Mouse (Mus musculus): ENCODE data around the gene Pabpc4. TPM values are rescaled to one million over a fixed set of nuclear protein-coding genes. Genes with fewer than 3 reads are reported as not detected.
"Not testable (repeated sequence)": the region's sequence is repeated elsewhere in the genome, so short reads cannot be mapped to it uniquely, and the experiment has no call there.

Pabpc4 gene
- total and polyA plus RNA-seq, 3 experiments, result 112 to 1,118 (median 328) TPM

DNA sequence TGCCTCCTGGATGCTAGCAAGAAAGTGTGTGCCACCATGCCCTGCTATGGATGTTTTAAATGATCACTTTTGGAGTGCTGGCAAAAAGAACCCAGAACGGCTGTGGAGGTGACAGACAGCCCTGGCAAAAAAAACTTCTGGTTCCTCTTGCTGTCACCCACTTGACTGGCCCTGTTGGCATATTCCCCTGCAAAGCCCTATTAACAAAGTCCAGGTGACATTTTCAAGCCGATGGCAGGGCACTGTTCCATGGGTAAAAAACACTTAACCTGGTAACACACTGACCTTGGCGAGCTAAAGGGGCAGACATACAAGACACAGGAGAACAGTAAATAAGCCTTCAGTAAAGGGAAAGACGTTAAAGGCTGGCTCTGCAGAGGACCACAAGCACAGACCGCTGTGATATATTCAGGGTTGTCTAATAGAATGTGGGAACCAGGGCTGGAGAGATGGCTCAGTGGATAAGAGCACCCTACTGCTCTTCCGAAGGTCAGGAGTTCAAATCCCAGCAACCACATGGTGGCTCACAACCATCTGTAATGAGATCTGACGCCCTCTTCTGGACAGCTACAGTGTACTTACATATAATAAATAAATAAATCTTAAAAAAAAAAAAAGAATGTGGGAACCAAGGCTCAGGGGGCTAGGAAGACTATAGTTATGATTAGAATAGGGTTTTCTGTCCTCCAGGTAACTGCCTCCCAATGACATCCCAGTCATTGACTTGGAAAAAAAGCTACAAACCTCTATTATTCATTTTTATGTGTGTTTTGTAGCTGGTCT lies 31.7 kb downstream of the Pabpc4 start:
- Histone ChIP-seq H3K9me3 (replicated peaks) (no peaks in the 10 kb centered on the region), H3K27me3 (ENCODE audit: insufficient read depth, low read length) (no peaks in the 10 kb centered on the region), H3K36me3 (replicated peaks) (peaks cover 97% of the 10 kb centered on the region), H3K4me3 (ENCODE audit: low read depth, low read length) (no peak overlapping the region), H3K4me1 (ENCODE audit: insufficient read depth, low read depth, low read length) (peaks cover 55% of the 10 kb centered on the region)
- ATAC-seq (ENCODE audit: extremely low read depth, insufficient number of reproducible peaks, low FRiP score, poor library complexity, severe bottlenecking) (no peak), DNase-seq (ENCODE audit: low spot score) (no peak)
- TF ChIP-seq CTCF (IDR thresholded peaks at IDR 0.05; ENCODE audit: low read depth, low read length), result no peak
- no peak for TF ChIP-seq GATA2 (IDR thresholded peaks at IDR 0.05; ENCODE audit: borderline replicate concordance, low read depth, low read length)

DNA sequence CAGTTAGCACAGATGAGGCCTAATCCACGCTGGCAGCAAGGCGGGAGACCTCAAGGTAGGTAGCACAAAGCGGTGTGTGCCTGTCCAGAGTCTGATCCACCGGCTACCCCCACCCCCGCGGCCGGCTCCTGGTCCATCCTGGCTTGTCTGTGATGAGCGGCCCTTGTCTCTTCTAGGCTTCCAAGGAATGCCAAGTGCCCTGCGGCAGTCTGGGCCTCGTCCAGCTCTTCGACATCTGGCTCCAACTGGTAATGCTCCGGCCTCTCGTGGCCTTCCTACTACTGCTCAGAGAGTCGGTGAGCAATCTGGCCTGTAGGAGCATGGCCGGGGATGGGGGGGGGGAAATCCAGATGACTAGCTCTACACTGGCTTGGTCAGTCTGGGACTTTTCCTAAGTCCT lies 32.9 kb downstream of the Pabpc4 start:
- peaks cover 48% of the 10 kb centered on the region for H3K4me1 ChIP-seq (ENCODE audit: insufficient read depth, low read depth, low read length)
- not testable (repeated sequence) for DNase-seq (ENCODE audit: low spot score); H3K4me3 ChIP-seq (ENCODE audit: low read depth, low read length); H3K9me3 ChIP-seq (replicated peaks); H3K27me3 ChIP-seq (ENCODE audit: insufficient read depth, low read length); ATAC-seq (ENCODE audit: extremely low read depth, insufficient number of reproducible peaks, low FRiP score, poor library complexity, severe bottlenecking)
- peaks cover 97% of the 10 kb centered on the region for H3K36me3 ChIP-seq (replicated peaks)

DNA sequence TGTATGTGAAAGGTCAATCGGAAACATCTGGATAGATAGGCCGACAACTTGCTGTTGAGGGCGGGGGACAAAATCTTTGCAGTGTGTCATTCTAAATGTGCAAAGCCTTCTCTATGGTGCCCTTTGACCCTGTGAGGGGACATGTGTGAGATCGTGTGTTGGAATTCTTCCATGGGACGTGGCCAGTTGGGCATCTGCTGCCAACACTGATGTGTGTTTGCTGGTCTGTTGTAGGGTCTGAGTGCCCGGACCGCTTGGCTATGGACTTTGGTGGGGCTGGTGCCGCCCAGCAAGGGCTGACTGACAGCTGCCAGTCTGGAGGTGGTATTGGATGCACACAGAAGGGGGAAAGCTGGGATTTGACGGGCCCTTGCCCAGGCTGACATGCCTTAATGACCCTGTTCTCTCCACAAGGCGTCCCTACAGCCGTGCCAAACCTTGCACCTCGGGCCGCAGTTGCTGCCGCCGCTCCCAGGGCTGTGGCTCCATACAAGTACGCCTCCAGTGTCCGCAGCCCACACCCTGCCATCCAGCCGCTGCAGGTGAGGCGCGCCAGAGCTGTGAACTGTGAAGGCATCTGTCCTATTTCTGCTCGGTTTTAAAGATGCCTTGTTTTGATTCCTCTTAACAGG lies 33.5 kb downstream of the Pabpc4 start:
- DNase-seq (ENCODE audit: low spot score) (no peak), ATAC-seq (ENCODE audit: extremely low read depth, insufficient number of reproducible peaks, low FRiP score, poor library complexity, severe bottlenecking) (no peak)
- Histone ChIP-seq H3K36me3 (replicated peaks) (peaks cover 98% of the 10 kb centered on the region), H3K4me1 (ENCODE audit: insufficient read depth, low read depth, low read length) (peaks cover 47% of the 10 kb centered on the region), H3K9me3 (replicated peaks) (no peaks in the 10 kb centered on the region), H3K27me3 (ENCODE audit: insufficient read depth, low read length) (no peaks in the 10 kb centered on the region), H3K4me3 (ENCODE audit: low read depth, low read length) (no peak overlapping the region)
- TF ChIP-seq POLR2AphosphoS5 (IDR thresholded peaks at IDR 0.05; ENCODE audit: insufficient replicate concordance, low read depth, low read length) (no peak), GATA2 (IDR thresholded peaks at IDR 0.05; ENCODE audit: borderline replicate concordance, low read depth, low read length) (no peak), CTCF (IDR thresholded peaks at IDR 0.05; ENCODE audit: low read depth, low read length) (no peak), TAL1 (conservative IDR thresholded peaks at IDR 0.05; ENCODE audit: low read depth, low read length) (no peak), GATA1 (IDR thresholded peaks at IDR 0.05; ENCODE audit: borderline replicate concordance, low read length) (no peak)

DNA sequence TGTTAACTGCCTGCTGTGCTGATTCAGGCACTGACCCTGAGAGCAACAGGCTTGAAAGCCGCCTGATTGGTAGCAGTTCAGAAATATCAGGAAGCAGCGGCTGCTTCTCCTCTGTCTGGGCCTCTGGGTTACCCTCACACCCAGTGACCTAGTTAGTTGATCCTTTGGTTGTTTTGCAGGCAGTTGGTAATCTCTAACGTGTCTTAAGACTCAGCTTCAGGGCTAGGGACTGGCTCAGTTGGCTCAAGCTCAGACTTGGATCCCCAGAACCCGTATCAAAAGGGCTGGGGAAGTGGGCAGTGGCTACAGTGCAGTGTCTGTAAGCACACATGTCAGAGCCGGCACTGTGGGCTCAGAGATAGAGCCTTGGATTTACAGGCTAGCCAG lies 34.0 kb downstream of the Pabpc4 start:
- ATAC-seq (ENCODE audit: extremely low read depth, insufficient number of reproducible peaks, low FRiP score, poor library complexity, severe bottlenecking) (no peak), DNase-seq (ENCODE audit: low spot score) (no peak)
- Histone ChIP-seq H3K36me3 (replicated peaks) (peaks cover 95% of the 10 kb centered on the region), H3K4me3 (ENCODE audit: low read depth, low read length) (no peak overlapping the region), H3K27me3 (ENCODE audit: insufficient read depth, low read length) (no peaks in the 10 kb centered on the region), H3K4me1 (ENCODE audit: insufficient read depth, low read depth, low read length) (peaks cover 42% of the 10 kb centered on the region), H3K9me3 (replicated peaks) (no peaks in the 10 kb centered on the region)
- TF ChIP-seq GATA2 (IDR thresholded peaks at IDR 0.05; ENCODE audit: borderline replicate concordance, low read depth, low read length), result no peak
- no peak for TF ChIP-seq GATA1 (IDR thresholded peaks at IDR 0.05; ENCODE audit: borderline replicate concordance, low read length)
- TF ChIP-seq TAL1 (conservative IDR thresholded peaks at IDR 0.05; ENCODE audit: low read depth, low read length), result no peak
- TF ChIP-seq POLR2AphosphoS5 (IDR thresholded peaks at IDR 0.05; ENCODE audit: insufficient replicate concordance, low read depth, low read length), result no peak
- TF ChIP-seq CTCF (IDR thresholded peaks at IDR 0.05; ENCODE audit: low read depth, low read length), result no peak

DNA sequence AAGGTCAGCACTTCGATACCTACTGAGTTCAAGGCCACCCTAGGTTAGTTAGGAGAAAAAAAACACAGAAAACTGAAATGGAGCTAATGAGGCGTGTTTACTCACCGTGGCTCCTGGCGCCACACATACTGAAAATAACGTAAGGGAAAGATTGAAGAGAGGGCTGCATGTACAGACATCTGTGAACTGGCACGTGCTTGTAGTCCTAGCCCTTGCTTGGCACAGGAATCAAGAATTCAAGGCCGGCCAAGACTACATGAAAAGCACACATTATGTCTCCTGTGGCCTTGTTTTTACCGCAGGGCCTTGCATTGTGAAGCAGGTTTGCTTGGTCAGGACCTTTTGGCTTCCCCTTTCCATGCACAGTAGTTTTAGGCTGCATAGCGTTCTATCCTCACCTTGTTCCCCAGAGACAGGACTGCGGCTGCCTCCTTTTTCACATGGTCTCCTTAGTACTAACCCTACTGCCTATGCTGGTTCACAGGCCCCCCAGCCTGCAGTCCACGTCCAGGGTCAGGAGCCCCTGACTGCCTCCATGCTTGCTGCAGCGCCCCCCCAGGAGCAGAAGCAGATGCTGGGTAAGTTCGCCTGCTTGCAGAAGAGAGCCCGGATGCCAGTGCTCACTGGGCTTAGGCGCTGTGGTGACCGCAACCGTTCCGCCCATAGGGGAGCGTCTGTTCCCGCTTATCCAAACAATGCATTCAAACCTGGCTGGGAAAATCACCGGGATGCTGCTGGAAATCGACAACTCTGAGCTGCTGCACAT lies 35.2 kb downstream of the Pabpc4 start:
- no peaks in the 10 kb centered on the region for H3K9me3 ChIP-seq (replicated peaks)
- TF ChIP-seq GATA1 (IDR thresholded peaks at IDR 0.05; ENCODE audit: borderline replicate concordance, low read length) (no peak), GATA2 (IDR thresholded peaks at IDR 0.05; ENCODE audit: borderline replicate concordance, low read depth, low read length) (no peak), CTCF (IDR thresholded peaks at IDR 0.05; ENCODE audit: low read depth, low read length) (no peak), TAL1 (conservative IDR thresholded peaks at IDR 0.05; ENCODE audit: low read depth, low read length) (no peak), POLR2AphosphoS5 (IDR thresholded peaks at IDR 0.05; ENCODE audit: insufficient replicate concordance, low read depth, low read length) (no peak)
- H3K4me3 ChIP-seq (ENCODE audit: low read depth, low read length), result no peak overlapping the region
- no peak for ATAC-seq (ENCODE audit: extremely low read depth, insufficient number of reproducible peaks, low FRiP score, poor library complexity, severe bottlenecking)
- H3K4me1 ChIP-seq (ENCODE audit: insufficient read depth, low read depth, low read length), result peaks cover 34% of the 10 kb centered on the region
- H3K27me3 ChIP-seq (ENCODE audit: insufficient read depth, low read length), result no peaks in the 10 kb centered on the region
- no peak for DNase-seq (ENCODE audit: low spot score)
- peaks cover 92% of the 10 kb centered on the region for H3K36me3 ChIP-seq (replicated peaks)

DNA sequence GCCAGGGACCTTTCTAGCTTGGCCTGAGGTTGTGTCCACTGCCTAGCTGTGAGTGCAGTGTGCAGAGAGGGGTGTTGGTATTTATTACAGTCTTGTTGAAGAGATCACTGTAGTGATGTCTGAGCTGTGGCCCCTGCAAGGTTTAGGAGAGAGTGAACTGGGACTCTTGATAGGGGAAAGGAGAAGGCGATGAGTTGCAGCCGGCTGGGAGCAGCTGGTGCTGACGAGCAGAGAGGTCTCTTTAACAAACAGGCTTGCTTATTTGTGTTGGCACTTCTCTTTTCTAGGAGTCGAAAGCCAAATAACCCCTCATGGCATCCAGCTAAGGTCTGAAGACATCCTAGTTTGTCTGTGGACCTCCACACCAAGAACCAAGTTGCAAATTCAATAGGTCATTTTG lies 36.1 kb downstream of the Pabpc4 start:
- peaks cover 32% of the 10 kb centered on the region for H3K4me1 ChIP-seq (ENCODE audit: insufficient read depth, low read depth, low read length)

More for the DNA sequence above, 36.1 kb downstream of the Pabpc4 start:
- ATAC-seq (ENCODE audit: extremely low read depth, insufficient number of reproducible peaks, low FRiP score, poor library complexity, severe bottlenecking), result no peak
- no peak for DNase-seq (ENCODE audit: low spot score)
- H3K4me3 ChIP-seq (ENCODE audit: low read depth, low read length), result no peak overlapping the region
- H3K9me3 ChIP-seq (replicated peaks), result peaks cover 3% of the 10 kb centered on the region
- no peaks in the 10 kb centered on the region for H3K27me3 ChIP-seq (ENCODE audit: insufficient read depth, low read length)
- TF ChIP-seq CTCF (IDR thresholded peaks at IDR 0.05; ENCODE audit: low read depth, low read length) (no peak), POLR2AphosphoS5 (IDR thresholded peaks at IDR 0.05; ENCODE audit: insufficient replicate concordance, low read depth, low read length) (no peak), TAL1 (conservative IDR thresholded peaks at IDR 0.05; ENCODE audit: low read depth, low read length) (no peak), GATA1 (IDR thresholded peaks at IDR 0.05; ENCODE audit: borderline replicate concordance, low read length) (no peak), GATA2 (IDR thresholded peaks at IDR 0.05; ENCODE audit: borderline replicate concordance, low read depth, low read length) (no peak)
- peaks cover 92% of the 10 kb centered on the region for H3K36me3 ChIP-seq (replicated peaks)
